Mouse (Mus musculus): ENCODE measurements at regions not wholly inside any gene's neighbourhood (a gene's known extent, or its start where the extent isn't known, plus 50 kb on each side); places are given as distances from the start of the nearest gene placed in this dataset.

DNA sequence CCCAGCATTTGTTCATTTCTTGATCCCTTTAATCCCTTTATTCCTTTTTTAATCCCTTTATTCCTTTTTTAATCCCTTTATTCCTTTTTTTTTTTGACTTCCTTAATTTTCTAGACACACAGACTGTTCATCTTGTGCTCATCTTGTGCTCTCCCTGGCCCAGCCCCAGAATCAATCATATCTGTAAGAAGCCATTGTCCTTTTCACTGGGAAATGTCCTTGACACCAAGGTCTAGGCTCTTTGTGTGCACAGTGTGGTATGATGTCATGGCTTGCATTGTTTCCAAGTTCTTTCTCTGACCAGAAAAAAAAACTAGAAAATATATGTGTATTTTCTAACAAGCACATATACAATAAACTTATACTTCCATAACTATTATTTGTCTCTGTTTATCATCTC is 78.9 kb upstream of the Magi1 start:
- Histone ChIP-seq H3K4me2 (replicated peaks; ENCODE audit: low read depth, low read length) (no peak overlapping the region), H3K4me1 (ENCODE audit: control insufficient read depth, insufficient read depth, low read length) (no peaks in the 10 kb centered on the region), H3K9me3 (ENCODE audit: control insufficient read depth, low read length) (no peaks in the 10 kb centered on the region), H3K27me3 (ENCODE audit: control insufficient read depth, insufficient read depth, low read length) (no peaks in the 10 kb centered on the region), H3K4me3 (ENCODE audit: low read length) (no peak overlapping the region), H3K36me3 (ENCODE audit: control insufficient read depth, insufficient read depth, low read length) (no peaks in the 10 kb centered on the region), H3K27ac (ENCODE audit: low read depth, low read length) (no peak overlapping the region), H3K9ac (ENCODE audit: low read depth, low read length) (no peak overlapping the region)
- no peak for ATAC-seq (ENCODE audit: low FRiP score, low TSS enrichment)

DNA sequence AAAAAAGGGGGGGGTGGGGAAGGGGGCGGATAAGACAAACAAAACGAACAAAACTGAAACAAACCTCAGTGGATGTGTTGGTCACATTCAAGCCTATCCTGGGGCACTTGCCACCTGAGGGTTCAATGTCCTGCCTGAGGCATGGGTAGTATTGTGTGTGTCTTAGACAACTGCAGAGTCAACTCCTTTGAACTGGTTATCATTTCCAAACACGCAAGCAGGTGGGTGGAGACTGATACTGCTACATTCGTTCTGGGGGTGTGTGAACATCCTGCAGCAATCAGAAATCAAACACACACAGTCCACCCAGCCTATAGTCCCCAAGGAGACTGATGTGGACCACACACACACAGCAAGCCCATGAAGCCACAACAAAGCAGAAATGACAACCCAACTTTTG is 73.9 kb upstream of the Magi1 start:
- H3K4me1 ChIP-seq (ENCODE audit: control insufficient read depth, insufficient read depth, low read length): peaks cover 7% of the 10 kb centered on the region; the same call in 1 of the 2 replicates
- no peak overlapping the region for H3K4me3 ChIP-seq (ENCODE audit: low read length)
- H3K27ac ChIP-seq (ENCODE audit: low read depth, low read length): no peak overlapping the region
- H3K4me2 ChIP-seq (replicated peaks; ENCODE audit: low read depth, low read length): no peak overlapping the region
- H3K9me3 ChIP-seq (ENCODE audit: control insufficient read depth, low read length): no peaks in the 10 kb centered on the region
- H3K36me3 ChIP-seq (ENCODE audit: control insufficient read depth, insufficient read depth, low read length): no peaks in the 10 kb centered on the region
- no peak for ATAC-seq (ENCODE audit: low FRiP score, low TSS enrichment)
- no peaks in the 10 kb centered on the region for H3K27me3 ChIP-seq (ENCODE audit: control insufficient read depth, insufficient read depth, low read length)
- 81% methylated on average over 4 of the region's 4 CpGs for WGBS
- H3K9ac ChIP-seq (ENCODE audit: low read depth, low read length): no peak overlapping the region

DNA sequence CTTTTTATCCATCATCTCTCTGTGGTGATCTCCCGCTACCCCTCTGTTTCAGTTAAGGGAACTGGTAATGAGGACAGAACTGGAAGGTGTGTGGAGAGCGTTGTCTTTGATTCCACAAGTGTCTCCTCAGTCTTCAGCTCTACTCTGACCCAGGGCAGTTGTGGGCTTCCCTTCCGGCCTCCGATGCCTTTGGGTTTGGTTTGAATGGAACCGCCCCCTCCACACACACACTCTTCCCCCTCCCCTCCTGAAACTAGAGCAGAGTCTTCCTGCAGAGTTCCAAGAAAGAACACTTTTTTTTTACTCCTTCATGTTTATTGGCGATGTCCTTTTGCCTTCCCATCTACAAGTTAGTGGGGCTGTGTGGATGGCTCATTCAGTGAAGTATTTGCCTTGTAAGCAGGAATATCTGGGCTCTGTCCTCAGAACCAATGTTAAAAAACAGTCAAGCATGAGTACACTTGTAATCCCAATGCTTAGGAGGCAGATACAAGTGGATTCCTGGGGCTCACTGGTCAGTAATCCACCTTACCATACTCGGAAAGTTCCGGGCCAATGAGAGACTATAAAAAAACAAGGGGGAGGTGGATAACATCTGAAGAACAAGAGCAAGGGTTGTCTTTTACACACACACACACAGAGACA is 70.9 kb upstream of the Magi1 start:
- Histone ChIP-seq H3K27ac (ENCODE audit: low read depth, low read length) (no peak overlapping the region), H3K4me3 (ENCODE audit: low read length) (no peak overlapping the region), H3K36me3 (ENCODE audit: control insufficient read depth, insufficient read depth, low read length) (no peaks in the 10 kb centered on the region), H3K9ac (ENCODE audit: low read depth, low read length) (no peak overlapping the region), H3K4me2 (replicated peaks; ENCODE audit: low read depth, low read length) (no peak overlapping the region), H3K4me1 (ENCODE audit: control insufficient read depth, insufficient read depth, low read length) (peaks cover 7% of the 10 kb centered on the region; the same call in 1 of the 2 replicates), H3K9me3 (ENCODE audit: control insufficient read depth, low read length) (no peaks in the 10 kb centered on the region), H3K27me3 (ENCODE audit: control insufficient read depth, insufficient read depth, low read length) (no peaks in the 10 kb centered on the region)
- ATAC-seq (ENCODE audit: low FRiP score, low TSS enrichment): peak; percentile 49; the same call in 1 of the 2 replicates
- 25% methylated on average over 8 of the region's 8 CpGs for WGBS

DNA sequence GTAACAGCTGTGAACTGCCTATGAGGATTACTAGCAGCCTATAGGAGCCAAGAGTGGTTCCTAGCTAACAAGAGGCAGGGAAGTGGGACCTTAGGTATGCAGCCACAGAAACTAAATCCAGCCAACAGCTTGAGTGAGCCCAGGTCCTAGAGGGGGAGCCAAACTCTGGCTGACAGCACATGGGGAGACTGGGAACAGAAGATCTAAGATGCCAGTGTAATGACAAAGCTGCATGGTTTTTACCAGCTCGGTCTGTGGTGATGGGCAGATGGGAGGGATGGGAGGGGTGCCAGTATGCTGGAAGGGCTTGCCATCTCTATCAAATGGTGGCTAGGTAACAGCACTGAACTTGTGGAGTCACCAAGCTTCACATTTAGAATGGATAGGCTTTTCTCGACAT is 60.6 kb upstream of the Magi1 start:
- Histone ChIP-seq H3K27ac (ENCODE audit: low read depth, low read length) (no peak overlapping the region), H3K4me3 (ENCODE audit: low read length) (no peak overlapping the region), H3K27me3 (ENCODE audit: control insufficient read depth, insufficient read depth, low read length) (no peaks in the 10 kb centered on the region), H3K4me1 (ENCODE audit: control insufficient read depth, insufficient read depth, low read length) (no peaks in the 10 kb centered on the region), H3K9me3 (ENCODE audit: control insufficient read depth, low read length) (peaks cover 4% of the 10 kb centered on the region; the same call in 1 of the 2 replicates), H3K4me2 (replicated peaks; ENCODE audit: low read depth, low read length) (no peak overlapping the region), H3K36me3 (ENCODE audit: control insufficient read depth, insufficient read depth, low read length) (no peaks in the 10 kb centered on the region), H3K9ac (ENCODE audit: low read depth, low read length) (no peak overlapping the region)
- WGBS: 78% methylated on average over 2 of the region's 2 CpGs
- ATAC-seq (ENCODE audit: low FRiP score, low TSS enrichment): no peak

DNA sequence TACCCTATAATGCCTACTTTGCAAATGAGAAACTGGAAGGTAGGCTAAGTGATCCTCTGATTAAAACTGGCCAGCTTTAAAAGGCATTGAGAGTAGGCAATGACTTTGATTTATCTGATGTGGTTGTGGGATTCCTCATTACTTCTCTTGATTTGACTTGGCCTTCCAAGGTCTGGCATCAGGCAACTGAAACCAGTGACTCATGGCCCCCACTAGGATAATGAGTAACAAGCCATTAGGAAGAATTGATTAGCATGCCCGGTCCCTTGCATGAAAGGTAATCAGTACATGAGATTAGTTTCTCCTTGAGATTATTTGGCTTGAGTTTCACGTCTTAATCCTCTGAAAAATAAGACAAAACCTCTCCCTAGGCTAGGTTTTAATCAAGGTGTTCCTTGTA is 56.8 kb upstream of the Magi1 start:
- no peak for ATAC-seq (ENCODE audit: low FRiP score, low TSS enrichment)
- Histone ChIP-seq H3K4me3 (ENCODE audit: low read length) (no peak overlapping the region), H3K36me3 (ENCODE audit: control insufficient read depth, insufficient read depth, low read length) (no peaks in the 10 kb centered on the region), H3K4me2 (replicated peaks; ENCODE audit: low read depth, low read length) (no peak overlapping the region), H3K27ac (ENCODE audit: low read depth, low read length) (no peak overlapping the region), H3K27me3 (ENCODE audit: control insufficient read depth, insufficient read depth, low read length) (no peaks in the 10 kb centered on the region), H3K4me1 (ENCODE audit: control insufficient read depth, insufficient read depth, low read length) (no peaks in the 10 kb centered on the region), H3K9me3 (ENCODE audit: control insufficient read depth, low read length) (no peaks in the 10 kb centered on the region), H3K9ac (ENCODE audit: low read depth, low read length) (no peak overlapping the region)
- 57% methylated on average over 2 of the region's 2 CpGs for WGBS

DNA sequence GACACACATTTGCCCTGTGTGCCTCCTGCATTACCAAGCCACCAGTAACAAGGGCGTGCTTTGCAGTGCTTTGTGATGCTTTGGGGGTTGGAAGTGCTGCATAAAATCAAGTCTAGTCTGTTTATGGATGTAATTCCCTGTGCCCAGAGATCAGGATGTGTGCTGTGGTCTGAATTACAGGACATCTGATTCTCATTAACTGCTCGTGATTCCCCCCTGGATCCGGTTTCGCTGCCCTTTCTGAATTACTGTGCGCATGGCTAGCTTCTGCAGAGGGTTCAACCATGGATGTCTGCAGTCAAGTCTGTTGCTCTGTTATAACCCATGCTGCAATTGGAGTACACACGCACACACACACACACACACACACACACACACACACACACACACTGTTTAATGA is 52.5 kb upstream of the Magi1 start:
- H3K36me3 ChIP-seq (ENCODE audit: control insufficient read depth, insufficient read depth, low read length): no peaks in the 10 kb centered on the region
- H3K4me2 ChIP-seq (replicated peaks; ENCODE audit: low read depth, low read length): no peak overlapping the region
- no peaks in the 10 kb centered on the region for H3K27me3 ChIP-seq (ENCODE audit: control insufficient read depth, insufficient read depth, low read length)
- no peaks in the 10 kb centered on the region for H3K4me1 ChIP-seq (ENCODE audit: control insufficient read depth, insufficient read depth, low read length)
- H3K9me3 ChIP-seq (ENCODE audit: control insufficient read depth, low read length): no peaks in the 10 kb centered on the region
- 29% methylated on average over 6 of the region's 6 CpGs for WGBS
- ATAC-seq (ENCODE audit: low FRiP score, low TSS enrichment): peak; percentile 85
- peak overlapping the region; percentile 47; the same call in 1 of the 2 replicates for H3K27ac ChIP-seq (ENCODE audit: low read depth, low read length)
- no peak overlapping the region for H3K4me3 ChIP-seq (ENCODE audit: low read length)
- no peak overlapping the region for H3K9ac ChIP-seq (ENCODE audit: low read depth, low read length)
